Comparison of ENCODE assay signal across 7 mouse cellular contexts in the genomic region with DNA sequence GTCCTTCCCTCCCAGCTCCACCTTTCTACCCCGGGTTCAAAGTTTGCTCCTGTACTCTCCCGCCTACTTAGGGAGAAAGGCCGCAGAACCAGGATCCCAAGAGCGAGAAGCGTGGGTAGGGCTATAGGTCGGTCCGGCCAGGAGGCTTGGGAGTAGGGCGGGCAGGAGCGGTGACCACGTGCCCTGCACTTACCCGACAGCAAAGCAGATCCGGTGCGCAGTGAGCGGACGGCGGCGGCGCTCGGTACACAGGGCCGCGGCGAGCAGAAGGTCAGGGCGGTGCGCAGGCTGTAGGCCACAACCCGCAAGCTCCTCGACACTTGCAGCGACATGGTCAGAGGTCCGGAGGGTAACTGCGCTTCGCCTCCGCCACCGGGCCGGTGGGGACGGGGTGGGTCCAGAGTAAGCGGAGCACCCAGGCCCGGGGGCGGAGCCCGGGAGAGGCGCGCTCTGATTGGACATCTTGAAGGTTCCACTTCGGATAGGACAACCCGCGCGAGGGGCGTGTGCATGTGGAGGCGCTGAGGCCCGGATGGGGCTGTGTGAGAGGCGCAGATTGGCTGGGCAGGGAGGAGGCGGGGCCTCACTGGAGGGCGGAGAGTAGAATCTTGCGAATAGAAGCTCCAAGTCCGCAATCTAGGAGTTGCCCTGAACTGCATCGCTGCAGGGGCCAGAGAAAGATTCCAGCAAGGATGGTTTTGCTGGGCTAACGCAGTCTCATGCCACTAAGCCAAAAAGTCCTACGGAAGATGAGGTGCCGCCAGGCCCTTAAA. TPM values are rescaled to one million over a fixed set of nuclear protein-coding genes. Genes with fewer than 3 reads are reported as not detected.
DNase-seq lines count a peak whose midpoint lies in the region; ATAC-seq lines count a peak whose summit lies in the region.

A gene (minus strand): TSS at position 443 of the 773 bp plus-strand sequence.

- peak within 1 kb of the TSS; percentile 54 for H3K4me2 ChIP-seq in embryonic facial prominence, embryonic 12.5 days (replicated peaks)
- H3K4me2 ChIP-seq in limb, embryonic 11.5 days (ENCODE audit: low read depth, severe bottlenecking) = peak within 1 kb of the TSS; percentile 68
- H3K4me2 ChIP-seq in midbrain, embryonic 14.5 days (ENCODE audit: low read length) = peak within 1 kb of the TSS; percentile 81

- H3K9ac ChIP-seq in embryonic facial prominence, embryonic 12.5 days = peak within 1 kb of the TSS; percentile 55
- peak within 1 kb of the TSS; percentile 63 for H3K9ac ChIP-seq in limb, embryonic 11.5 days (ENCODE audit: low read length)
- H3K9ac ChIP-seq in midbrain, embryonic 14.5 days (replicated peaks; ENCODE audit: low read length) = peak within 1 kb of the TSS; percentile 55

- peak; percentile 100 for ATAC-seq in embryonic facial prominence, embryonic 12.5 days (ENCODE audit: insufficient number of reproducible peaks, insufficient read depth, low FRiP score, low TSS enrichment)
- peak; percentile 100 for ATAC-seq in limb, embryonic 11.5 days (ENCODE audit: insufficient number of reproducible peaks, low FRiP score, low TSS enrichment, low read depth)
- ATAC-seq in midbrain, embryonic 14.5 days (ENCODE audit: low FRiP score, low TSS enrichment) = peak; percentile 100

- H3K27ac ChIP-seq in embryonic facial prominence, embryonic 12.5 days = peak within 1 kb of the TSS; percentile 79
- no peak within 1 kb of the TSS; the same call in 1 of the 2 replicates for H3K27ac ChIP-seq in limb, embryonic 11.5 days (replicated peaks; ENCODE audit: low read depth, low read length)
- H3K27ac ChIP-seq in midbrain, embryonic 14.5 days (replicated peaks; ENCODE audit: low read depth, low read length) = no peak within 1 kb of the TSS

- peaks cover 8% of the 10 kb centered on the region; the same call in 1 of the 2 replicates for H3K4me1 ChIP-seq in embryonic facial prominence, embryonic 12.5 days
- peaks cover 7% of the 10 kb centered on the region; the same call in 1 of the 2 replicates for H3K4me1 ChIP-seq in limb, embryonic 11.5 days (ENCODE audit: control insufficient read depth, insufficient read depth, low read length)
- peaks cover 7% of the 10 kb centered on the region; the same call in 1 of the 2 replicates for H3K4me1 ChIP-seq in midbrain, embryonic 14.5 days (ENCODE audit: control insufficient read depth, insufficient read depth, low read length)

- peak within 1 kb of the TSS; percentile 62 for H3K4me3 ChIP-seq in embryonic facial prominence, embryonic 12.5 days
- H3K4me3 ChIP-seq in limb, embryonic 11.5 days (ENCODE audit: low read depth, low read length) = peak within 1 kb of the TSS; percentile 53
- peak within 1 kb of the TSS; percentile 63 for H3K4me3 ChIP-seq in midbrain, embryonic 14.5 days (replicated peaks; ENCODE audit: low read depth, low read length)

- H3K36me3 ChIP-seq in embryonic facial prominence, embryonic 12.5 days = 0 out of 2 replicates have a peak, but pooled peaks cover 2% of the 10 kb centered on the region
- no peaks in the 10 kb centered on the region for H3K36me3 ChIP-seq in limb, embryonic 11.5 days (ENCODE audit: control insufficient read depth, insufficient read depth, low read length)
- H3K36me3 ChIP-seq in midbrain, embryonic 14.5 days (ENCODE audit: control insufficient read depth, insufficient read depth, low read length) = no peaks in the 10 kb centered on the region

- no peaks in the 10 kb centered on the region for H3K9me3 ChIP-seq in embryonic facial prominence, embryonic 12.5 days
- no peaks in the 10 kb centered on the region for H3K9me3 ChIP-seq in limb, embryonic 11.5 days (ENCODE audit: control insufficient read depth, low read length)
- no peaks in the 10 kb centered on the region for H3K9me3 ChIP-seq in midbrain, embryonic 14.5 days (ENCODE audit: control insufficient read depth, low read length)

- peak; percentile 99 for DNase-seq in adrenal gland, postnatal 25 days
- DNase-seq in heart, adult 11 months = peak; percentile 100
- peak; percentile 99 for DNase-seq in kidney, adult 18-20 months
- DNase-seq in limb, embryonic 11.5 days (ENCODE audit: low spot score) = peak; percentile 99
- DNase-seq in midbrain, embryonic 14.5 days = peak; percentile 99
- peak; percentile 96 for DNase-seq in spleen, adult 18-20 months

- no peaks in the 10 kb centered on the region for H3K27me3 ChIP-seq in embryonic facial prominence, embryonic 12.5 days
- no peaks in the 10 kb centered on the region for H3K27me3 ChIP-seq in limb, embryonic 11.5 days (ENCODE audit: control insufficient read depth, insufficient read depth, low read length)
- H3K27me3 ChIP-seq in midbrain, embryonic 14.5 days (ENCODE audit: control insufficient read depth, insufficient read depth, low read length) = no peaks in the 10 kb centered on the region

- under 1% methylated on average over 56 of the region's 56 CpGs for WGBS in embryonic facial prominence, embryonic 12.5 days
- under 1% methylated on average over 56 of the region's 56 CpGs for WGBS in limb, embryonic 11.5 days
- WGBS in midbrain, embryonic 14.5 days = under 1% methylated on average over 56 of the region's 56 CpGs

RNA-seq across cellular contexts. Expression of the gene that starts here (rescaled TPM):
- 93.1 and 118 TPM in 2 replicates for total RNA-seq in adrenal gland, postnatal 25 days (2021)
- polyA plus RNA-seq in embryonic facial prominence, embryonic 12.5 days (2016; fragmentation: Nextera tagmentation; extraction: Ambion mirVana) = 125 and 127 TPM in 2 replicates
- 165 and 172 TPM in 2 replicates for polyA plus RNA-seq in limb, embryonic 11.5 days (2014; fragmentation: Nextera tagmentation; extraction: Ambion mirVana)
- polyA plus RNA-seq in midbrain, embryonic 14.5 days (2014; fragmentation: Nextera tagmentation; extraction: Ambion mirVana) = 82.2 and 87.5 TPM in 2 replicates
